Mouse (Mus musculus) cerebellum, adult 2 months (tissue): ENCODE data around the gene Nup62.

Experiments used
- CTCF ChIP-seq: fragments of 200-500 bp; IDR thresholded peaks from 2 replicates; pipeline ENCODE4 v1.5.1; 2011; ENCODE audit warnings: low read depth, mild to moderate bottlenecking, control low read depth, low read length, moderate library complexity, borderline replicate concordance; ENCODE audit not compliant: insufficient read depth
- POLR2A ChIP-seq: fragments of 200-500 bp; IDR thresholded peaks from 2 replicates; pipeline ENCODE4 v1.6.1; 2011; ENCODE audit warnings: low read length, control low read depth, borderline replicate concordance; ENCODE audit not compliant: insufficient read depth

DNA sequence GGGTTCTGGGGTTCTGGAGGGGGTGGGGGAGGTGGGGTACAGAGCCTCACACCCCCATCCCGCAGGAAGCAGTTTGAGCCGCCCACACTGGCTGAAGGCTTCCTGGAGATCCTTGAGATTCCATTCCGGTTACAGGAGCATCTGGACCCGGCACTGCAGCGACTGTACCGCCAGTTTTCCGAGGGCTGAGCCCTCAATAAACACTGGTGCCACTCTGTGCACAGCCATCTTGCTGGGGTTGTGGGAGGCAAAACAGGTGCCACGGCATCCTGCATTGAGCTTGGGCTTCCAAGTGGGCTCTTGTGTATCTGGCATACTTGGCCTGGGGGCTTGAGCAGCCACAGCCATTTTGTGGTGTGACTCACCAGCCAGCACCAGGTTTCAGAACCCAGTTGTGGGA is 46.5 kb downstream of the Nup62 start:
- TF ChIP-seq POLR2A (no peak), CTCF (no peak)
